Mouse (Mus musculus) midbrain, embryonic 11.5 days (tissue): Measurements from ENCODE around the gene Trim62. TPM values are rescaled to one million over a fixed set of nuclear protein-coding genes. Genes with fewer than 3 reads are reported as not detected.

Experiments
- ATAC-seq: fragments of 200-750 bp; cut with Nextera tagmentation; 2 replicates; pipeline ENCODE4 v1.8.0; 2017; ENCODE audit warnings: moderate TSS enrichment, moderate library complexity; ENCODE audit not compliant: low FRiP score
- DNase-seq: peaks from one replicate; pipeline ENCODE4 v3.0.0; 2015; ENCODE audit warnings: low spot score; ENCODE audit errors: missing footprints
- H3K27ac ChIP-seq: fragments of 300-500 bp; sonication (generic); 2 replicates; pipeline ENCODE4 v1.5.1; 2014; ENCODE audit warnings: low read depth, low read length
- H3K27me3 ChIP-seq: fragments of 300-500 bp; sonication (generic); 2 replicates; pipeline ENCODE4 v1.6.1; 2014; ENCODE audit warnings: mild to moderate bottlenecking, low read length, moderate library complexity, mixed read lengths; ENCODE audit not compliant: control insufficient read depth, insufficient read depth
- H3K36me3 ChIP-seq: fragments of 300-500 bp; sonication (generic); 2 replicates; pipeline ENCODE4 v1.6.1; 2014; ENCODE audit warnings: mild to moderate bottlenecking, low read length, moderate library complexity, mixed read lengths; ENCODE audit not compliant: control insufficient read depth, insufficient read depth
- H3K4me1 ChIP-seq: fragments of 300-500 bp; sonication (generic); 2 replicates; pipeline ENCODE4 v1.6.1; 2014; ENCODE audit warnings: low read length; ENCODE audit not compliant: control insufficient read depth, insufficient read depth
- H3K4me2 ChIP-seq: fragments of 300-500 bp; sonication (generic); 2 replicates; pipeline ENCODE4 v1.6.1; 2014; ENCODE audit warnings: mild to moderate bottlenecking, moderate library complexity
- H3K4me3 ChIP-seq: fragments of 300-500 bp; sonication (generic); 2 replicates; pipeline ENCODE4 v1.5.1; 2014; ENCODE audit warnings: low read depth, low read length
- H3K9ac ChIP-seq: fragments of 300-500 bp; sonication (generic); 2 replicates; pipeline ENCODE4 v1.6.1; 2014; ENCODE audit warnings: low read length
- H3K9me3 ChIP-seq: fragments of 300-500 bp; sonication (generic); 2 replicates; pipeline ENCODE4 v1.6.1; 2016; ENCODE audit warnings: low read length; ENCODE audit not compliant: control insufficient read depth
- WGBS: fragments of 180-500 bp; shearing (Covaris S2); extraction: QIAGEN DNeasy Blood & Tissue Kit; methylation state at CpG from one replicate; pipeline ENCODE4 v1.1.7; 2014; 5-methylcytosine and 5-hydroxymethylcytosine counted together
- polyA plus RNA-seq: library from polyadenylated mRNA; unstranded; fragments of >200 nt; fragmentation: Nextera tagmentation; extraction: Ambion mirVana; gene quantifications from 2 replicates; pipeline ENCODE4 v1.2.1, GENCODE M21; 2014

Trim62 gene
- polyA plus RNA-seq, 1 experiment from 2014 or later, result 10.3 TPM

DNA sequence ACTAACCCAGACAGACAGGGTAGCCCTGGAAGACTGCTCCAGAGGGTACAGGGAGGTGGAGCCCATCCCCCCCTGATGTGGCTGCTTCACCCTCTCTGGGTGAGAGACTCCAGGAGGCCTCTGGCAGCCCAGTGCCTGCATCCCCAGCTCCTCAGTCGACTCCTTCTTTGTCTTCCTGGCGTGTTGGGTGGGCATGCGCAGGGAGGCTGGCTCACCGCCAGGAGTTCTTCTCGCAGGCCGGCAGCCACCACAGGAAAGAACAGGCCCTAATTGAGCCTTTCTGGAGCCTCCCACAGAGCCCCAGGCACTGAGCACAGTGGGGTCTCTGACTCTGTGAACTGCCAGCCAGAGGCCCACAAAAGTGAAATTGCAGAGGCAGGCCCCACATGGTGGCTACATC lies 16.0 kb downstream of the Trim62 start:
- Histone ChIP-seq H3K9ac (peak overlapping the region; percentile 56), H3K27me3 (no peaks in the 10 kb centered on the region), H3K27ac (peak overlapping the region; percentile 80), H3K4me3 (no peak overlapping the region), H3K36me3 (no peaks in the 10 kb centered on the region), H3K4me2 (0 out of 2 replicates have a peak overlapping the region, but pooled peaks have one; percentile 3), H3K4me1 (peaks cover 21% of the 10 kb centered on the region), H3K9me3 (no peaks in the 10 kb centered on the region)
- 7% methylated on average over 6 of the region's 6 CpGs for WGBS
- DNase-seq (peak; percentile 95), ATAC-seq (peak; percentile 85)

- Histone ChIP-seq H3K4me3 (no peak overlapping the region), H3K27me3 (no peaks in the 10 kb centered on the region), H3K36me3 (no peaks in the 10 kb centered on the region), H3K9me3 (no peaks in the 10 kb centered on the region), H3K4me1 (peaks cover 27% of the 10 kb centered on the region), H3K9ac (no peak overlapping the region), H3K4me2 (no peak overlapping the region), H3K27ac (no peak overlapping the region)
- DNase-seq (no peak), ATAC-seq (no peak)
- 81% methylated on average over 14 of the region's 14 CpGs for WGBS
These were observed 17.1 kb downstream of the Trim62 start for GRCm38 (mm10) chr4:128900484-128900883.

DNA sequence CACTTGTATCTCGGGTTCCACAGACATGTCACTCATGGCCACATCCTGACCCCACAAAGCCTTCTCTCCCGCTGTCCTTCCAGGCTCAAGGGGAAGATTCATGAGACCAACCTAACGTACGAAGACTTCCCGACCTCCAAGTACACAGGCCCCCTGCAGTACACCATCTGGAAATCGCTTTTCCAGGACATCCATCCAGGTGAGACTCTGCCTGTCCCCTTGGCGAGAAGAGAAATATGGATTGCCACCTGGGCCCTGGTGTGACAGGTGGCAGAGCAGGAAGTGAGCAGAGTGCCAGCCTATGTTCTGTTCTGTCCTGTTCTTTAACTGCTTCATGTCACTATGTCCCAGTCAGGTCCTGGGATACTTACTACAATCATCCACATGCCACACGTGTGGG lies 19.0 kb downstream of the Trim62 start:
- DNase-seq (no peak), ATAC-seq (no peak)
- Histone ChIP-seq H3K27me3 (no peaks in the 10 kb centered on the region), H3K9ac (no peak overlapping the region), H3K9me3 (no peaks in the 10 kb centered on the region), H3K4me3 (no peak overlapping the region), H3K27ac (no peak overlapping the region), H3K4me1 (peaks cover 27% of the 10 kb centered on the region), H3K4me2 (no peak overlapping the region), H3K36me3 (no peaks in the 10 kb centered on the region)
- WGBS, result 92% methylated on average over 8 of the region's 8 CpGs

DNA sequence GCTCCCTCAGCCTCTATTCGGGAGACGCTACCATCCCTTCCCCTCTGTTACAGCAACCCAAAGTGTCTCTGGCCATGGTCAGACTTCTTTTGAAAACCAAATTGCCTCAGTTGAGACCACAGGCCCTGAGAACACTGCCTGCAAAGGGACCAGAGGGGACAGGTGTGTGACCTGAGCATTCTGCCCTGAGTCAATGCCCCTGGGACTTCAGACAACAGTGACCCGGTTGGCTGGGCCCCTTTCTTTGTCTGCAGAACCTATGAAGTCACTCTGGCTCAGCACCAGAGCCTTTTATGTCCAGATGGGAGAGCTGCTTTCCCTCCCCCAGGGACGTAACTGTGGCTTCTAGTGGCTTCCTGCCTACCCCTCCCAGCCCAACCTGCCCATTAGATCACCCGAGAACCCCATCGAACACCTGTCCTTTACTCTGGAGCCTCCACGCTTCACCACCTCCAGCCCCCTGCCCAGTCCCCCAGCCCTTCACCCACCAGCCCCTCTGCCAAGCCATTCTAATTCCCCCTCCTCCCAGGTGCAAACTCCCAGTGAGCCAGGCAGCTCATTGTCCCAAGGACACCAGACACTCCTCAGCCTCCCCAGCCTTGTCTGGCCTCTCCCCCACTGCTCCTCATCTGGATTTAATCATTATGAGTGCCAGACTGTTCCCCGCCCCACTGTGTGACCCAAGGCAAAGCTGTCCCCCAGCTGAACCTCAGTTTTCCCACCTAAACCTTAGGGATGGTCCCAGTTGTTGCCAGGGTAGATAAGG lies 20.8 kb downstream of the Trim62 start:
- Histone ChIP-seq H3K4me2 (no peak overlapping the region), H3K27me3 (no peaks in the 10 kb centered on the region), H3K9ac (no peak overlapping the region), H3K9me3 (no peaks in the 10 kb centered on the region), H3K36me3 (no peaks in the 10 kb centered on the region), H3K4me1 (peaks cover 14% of the 10 kb centered on the region), H3K4me3 (no peak overlapping the region), H3K27ac (no peak overlapping the region)
- 53% methylated on average over 8 of the region's 8 CpGs for WGBS
- ATAC-seq (no peak), DNase-seq (no peak)

DNA sequence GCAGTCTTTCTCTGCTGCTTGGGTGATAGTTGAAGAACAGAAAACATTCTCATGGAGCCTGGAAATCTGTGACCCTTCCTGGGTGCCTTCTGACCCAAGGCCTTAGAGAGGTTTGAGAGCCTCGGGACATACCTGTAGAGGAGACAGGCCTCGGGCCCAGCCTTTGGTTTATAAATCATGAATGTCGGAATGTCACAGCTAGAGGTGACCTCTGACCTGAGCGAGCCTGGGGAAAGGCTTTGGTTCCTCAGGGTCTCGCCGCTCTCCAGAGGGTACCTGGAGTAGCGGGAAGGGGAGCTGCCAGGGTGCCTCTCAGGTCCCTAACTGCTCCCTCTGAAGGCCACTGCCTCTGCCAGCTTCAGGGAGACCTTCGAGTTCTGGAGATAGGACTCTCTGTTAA lies 21.9 kb downstream of the Trim62 start:
- no peaks in the 10 kb centered on the region for H3K9me3 ChIP-seq
- no peaks in the 10 kb centered on the region for H3K27me3 ChIP-seq
- no peak for ATAC-seq
- H3K4me1 ChIP-seq, result peaks cover 7% of the 10 kb centered on the region
- 27% methylated on average over 8 of the region's 8 CpGs for WGBS
- H3K9ac ChIP-seq, result no peak overlapping the region
- no peak overlapping the region for H3K4me3 ChIP-seq
- H3K27ac ChIP-seq, result no peak overlapping the region
- no peak for DNase-seq
- no peak overlapping the region for H3K4me2 ChIP-seq
- H3K36me3 ChIP-seq, result no peaks in the 10 kb centered on the region

GRCm38 (mm10) chr4:128906757-128907156 lies 23.4 kb downstream of the Trim62 start:
- Histone ChIP-seq H3K4me3 (no peak overlapping the region), H3K4me1 (peaks cover 7% of the 10 kb centered on the region), H3K36me3 (no peaks in the 10 kb centered on the region), H3K27me3 (no peaks in the 10 kb centered on the region), H3K27ac (no peak overlapping the region), H3K9ac (no peak overlapping the region), H3K9me3 (no peaks in the 10 kb centered on the region), H3K4me2 (no peak overlapping the region)
- ATAC-seq (no peak), DNase-seq (no peak)
- WGBS, result 53% methylated on average over 8 of the region's 8 CpGs

DNA sequence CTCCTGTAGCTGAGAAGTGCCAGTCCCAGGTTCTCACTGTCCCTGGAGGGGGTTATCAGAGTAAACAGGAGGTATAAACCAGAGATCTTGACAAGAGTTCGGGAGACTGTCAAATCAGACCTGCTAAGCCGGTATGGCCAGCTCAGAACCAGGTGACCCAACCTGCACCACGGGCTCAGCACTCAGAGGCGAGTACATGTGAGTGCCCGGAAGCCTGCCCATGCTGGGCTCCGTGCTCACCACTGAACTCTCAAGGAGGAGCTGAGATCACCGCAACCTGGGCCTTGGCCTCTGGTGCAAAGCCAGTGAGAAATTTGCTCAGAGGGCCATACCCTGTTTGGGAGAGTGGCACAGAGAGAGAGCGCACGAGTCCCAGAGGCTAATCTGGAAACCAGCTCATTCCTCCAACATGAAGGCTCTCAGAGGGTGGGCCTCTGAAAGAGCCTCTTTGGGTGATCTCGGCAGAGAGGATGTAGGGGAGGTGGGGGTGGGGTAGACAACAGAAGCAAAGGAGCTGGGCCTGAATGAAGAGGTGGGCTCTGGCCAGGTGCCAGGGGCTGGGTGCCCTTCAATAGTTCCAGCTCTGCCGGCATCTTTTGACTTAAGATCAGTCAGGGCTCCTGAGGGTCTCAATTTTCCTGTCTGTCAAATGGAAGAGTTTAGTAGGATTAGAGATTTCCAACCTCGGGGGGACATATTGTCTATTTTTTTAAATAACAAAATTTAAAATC lies 24.0 kb downstream of the Trim62 start:
- H3K4me3 ChIP-seq, result no peak overlapping the region
- H3K9ac ChIP-seq, result no peak overlapping the region
- H3K27ac ChIP-seq, result no peak overlapping the region
- DNase-seq (no peak), ATAC-seq (no peak)
- no peaks in the 10 kb centered on the region for H3K36me3 ChIP-seq
- H3K4me2 ChIP-seq, result no peak overlapping the region
- 69% methylated on average over 12 of the region's 12 CpGs for WGBS
- peaks cover 7% of the 10 kb centered on the region for H3K4me1 ChIP-seq
- no peaks in the 10 kb centered on the region for H3K27me3 ChIP-seq
- H3K9me3 ChIP-seq, result no peaks in the 10 kb centered on the region

DNA sequence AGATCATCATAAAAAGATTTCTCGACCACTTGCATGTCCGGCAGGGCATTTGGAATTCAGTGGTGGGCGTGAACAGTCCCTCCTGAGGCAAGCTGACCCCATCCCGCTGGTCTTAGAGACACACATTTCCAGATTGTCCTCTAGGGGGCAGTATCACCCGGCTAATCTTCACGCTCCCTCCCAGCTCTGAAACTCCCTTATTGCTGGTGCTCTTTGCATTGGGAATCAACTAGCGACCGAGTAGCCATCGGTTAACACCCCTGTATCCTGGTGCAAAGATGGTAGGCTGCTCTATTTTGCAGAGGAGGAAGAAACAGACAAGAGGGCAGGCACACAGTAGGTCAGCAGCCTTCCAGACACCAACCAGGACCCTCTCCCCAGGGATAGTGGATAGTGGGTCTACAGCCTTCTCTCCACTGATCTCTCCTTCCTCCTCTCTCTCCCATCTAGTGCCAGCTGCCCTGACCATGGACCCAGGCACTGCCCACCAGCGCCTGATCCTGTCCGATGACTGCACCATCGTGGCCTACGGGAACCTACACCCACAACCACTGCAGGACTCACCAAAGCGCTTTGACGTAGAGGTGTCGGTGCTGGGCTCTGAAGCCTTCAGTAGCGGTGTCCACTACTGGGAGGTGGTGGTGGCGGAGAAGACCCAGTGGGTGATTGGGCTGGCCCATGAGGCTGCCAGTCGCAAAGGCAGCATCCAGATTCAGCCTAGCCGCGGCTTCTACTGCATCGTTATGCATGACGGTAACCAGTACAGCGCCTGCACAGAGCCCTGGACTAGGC lies 25.4 kb downstream of the Trim62 start:
- Histone ChIP-seq H3K9me3 (no peaks in the 10 kb centered on the region), H3K27ac (no peak overlapping the region), H3K9ac (no peak overlapping the region), H3K4me1 (peaks cover 7% of the 10 kb centered on the region), H3K4me3 (no peak overlapping the region), H3K27me3 (no peaks in the 10 kb centered on the region), H3K36me3 (no peaks in the 10 kb centered on the region), H3K4me2 (no peak overlapping the region)
- DNase-seq (peak; percentile 90), ATAC-seq (peak; percentile 63; the same call in 1 of the 2 replicates)
- WGBS, result 64% methylated on average over 24 of the region's 24 CpGs
